Mouse (Mus musculus): ENCODE measurements at regions not wholly inside any gene's neighbourhood (a gene's known extent, or its start where the extent isn't known, plus 50 kb on each side); places are given as distances from the start of the nearest gene placed in this dataset.

- ATAC-seq (ENCODE audit: low read depth): no peak
- H3K4me1 ChIP-seq (ENCODE audit: control insufficient read depth, low read depth, low read length): no peaks in the 10 kb centered on the region
- H3K36me3 ChIP-seq (ENCODE audit: control insufficient read depth, insufficient read depth): no peaks in the 10 kb centered on the region
- H3K27me3 ChIP-seq (ENCODE audit: control insufficient read depth, insufficient read depth, low read depth, low read length): no peaks in the 10 kb centered on the region
- no peak overlapping the region for H3K27ac ChIP-seq (ENCODE audit: low read length)
- H3K4me2 ChIP-seq (ENCODE audit: low read depth, low read length): no peak overlapping the region
- 47% methylated on average over 9 of the region's 9 CpGs for WGBS (ENCODE audit: insufficient replicate concordance)
- H3K9me3 ChIP-seq (replicated peaks; ENCODE audit: control insufficient read depth, low read length): no peaks in the 10 kb centered on the region
- no peak overlapping the region for H3K9ac ChIP-seq (ENCODE audit: low read depth, low read length)
- H3K4me3 ChIP-seq (ENCODE audit: low read depth, low read length): no peak overlapping the region
Measured at GRCm38 (mm10) chr3:102263326-102263725, 58.8 kb upstream of the Vangl1 start.

DNA sequence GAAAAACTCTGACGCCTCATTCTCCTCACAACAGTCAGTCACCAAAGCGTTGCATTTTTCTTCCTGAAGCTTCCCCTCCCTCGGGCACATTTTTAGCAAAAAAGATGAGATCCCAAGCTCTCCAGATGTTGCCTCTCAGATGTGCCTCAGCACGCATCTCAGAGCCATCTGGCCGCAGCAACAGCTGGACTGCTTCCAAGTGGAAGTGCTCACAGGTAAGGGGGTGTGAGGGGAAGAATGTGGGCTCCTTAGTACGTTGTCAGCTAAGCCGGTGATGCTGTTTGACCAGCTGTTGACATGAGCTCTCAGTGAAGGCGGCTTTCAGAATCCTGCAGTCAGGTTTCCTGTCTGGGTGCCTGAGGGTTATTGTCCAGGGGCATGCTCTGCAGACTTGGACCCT lies 58.2 kb upstream of the Vangl1 start:
- H3K9ac ChIP-seq (ENCODE audit: low read depth, low read length): no peak overlapping the region
- H3K36me3 ChIP-seq (ENCODE audit: control insufficient read depth, insufficient read depth): no peaks in the 10 kb centered on the region
- 36% methylated on average over 8 of the region's 8 CpGs for WGBS (ENCODE audit: insufficient replicate concordance)
- ATAC-seq (ENCODE audit: low read depth): no peak
- H3K27me3 ChIP-seq (ENCODE audit: control insufficient read depth, insufficient read depth, low read depth, low read length): no peaks in the 10 kb centered on the region
- no peak overlapping the region for H3K4me3 ChIP-seq (ENCODE audit: low read depth, low read length)
- H3K4me1 ChIP-seq (ENCODE audit: control insufficient read depth, low read depth, low read length): no peaks in the 10 kb centered on the region
- H3K4me2 ChIP-seq (ENCODE audit: low read depth, low read length): no peak overlapping the region
- H3K27ac ChIP-seq (ENCODE audit: low read length): no peak overlapping the region
- H3K9me3 ChIP-seq (replicated peaks; ENCODE audit: control insufficient read depth, low read length): no peaks in the 10 kb centered on the region

DNA sequence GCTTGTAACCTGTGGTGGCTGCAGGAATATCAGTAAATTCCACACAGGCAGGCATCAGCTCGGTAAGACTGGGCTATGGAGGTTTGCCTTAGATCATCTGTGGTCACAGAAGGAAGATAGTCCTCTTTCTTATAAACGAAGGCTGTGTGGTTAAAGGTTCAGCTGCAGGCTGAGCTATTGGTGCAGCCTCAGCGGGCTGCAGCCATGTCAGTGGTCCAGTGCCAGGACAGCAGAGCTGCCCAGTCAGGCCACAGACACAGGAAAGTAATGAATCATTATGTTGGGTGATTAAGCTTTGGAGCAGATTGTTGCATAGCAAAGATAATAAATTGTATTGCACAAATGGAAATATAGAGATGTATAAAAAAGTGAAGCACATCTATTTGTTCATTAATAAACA lies 57.0 kb upstream of the Vangl1 start:
- Histone ChIP-seq H3K4me3 (ENCODE audit: low read depth, low read length) (no peak overlapping the region), H3K4me1 (ENCODE audit: control insufficient read depth, low read depth, low read length) (no peaks in the 10 kb centered on the region), H3K9me3 (replicated peaks; ENCODE audit: control insufficient read depth, low read length) (no peaks in the 10 kb centered on the region), H3K27ac (ENCODE audit: low read length) (no peak overlapping the region), H3K36me3 (ENCODE audit: control insufficient read depth, insufficient read depth) (no peaks in the 10 kb centered on the region), H3K27me3 (ENCODE audit: control insufficient read depth, insufficient read depth, low read depth, low read length) (no peaks in the 10 kb centered on the region), H3K9ac (ENCODE audit: low read depth, low read length) (no peak overlapping the region), H3K4me2 (ENCODE audit: low read depth, low read length) (no peak overlapping the region)
- no peak for ATAC-seq (ENCODE audit: low read depth)
- 25% methylated on average over 3 of the region's 3 CpGs for WGBS (ENCODE audit: insufficient replicate concordance)
